Mouse (Mus musculus) forebrain, embryonic 12.5 days (tissue): ENCODE results near the gene Bcam. TPM values are rescaled to one million over a fixed set of nuclear protein-coding genes. Genes with fewer than 3 reads are reported as not detected.

Experiments used
- ATAC-seq: fragments of 200-750 bp; cut with Nextera tagmentation; 2 replicates; pipeline ENCODE4 v1.8.0; 2017; ENCODE audit warnings: moderate TSS enrichment; ENCODE audit not compliant: low FRiP score
- H3K27ac ChIP-seq: fragments of 300-500 bp; sonication (generic); 2 replicates; pipeline ENCODE4 v1.5.1; 2016; ENCODE audit warnings: mild to moderate bottlenecking
- H3K27me3 ChIP-seq: fragments of 300-500 bp; sonication (generic); 2 replicates; pipeline ENCODE4 v1.6.1; 2016; ENCODE audit warnings: mild to moderate bottlenecking
- H3K36me3 ChIP-seq: fragments of 300-500 bp; sonication (generic); replicated peaks from 2 replicates; pipeline ENCODE4 v1.6.1; 2016; ENCODE audit warnings: mild to moderate bottlenecking
- H3K4me1 ChIP-seq: fragments of 300-500 bp; sonication (generic); 2 replicates; pipeline ENCODE4 v1.6.1; 2016
- H3K4me2 ChIP-seq: fragments of 300-500 bp; sonication (generic); 2 replicates; pipeline ENCODE4 v1.6.1; 2016; ENCODE audit warnings: mild to moderate bottlenecking, moderate library complexity
- H3K4me3 ChIP-seq: fragments of 300-500 bp; sonication (generic); replicated peaks from 2 replicates; pipeline ENCODE4 v1.5.1; 2016; ENCODE audit warnings: mild to moderate bottlenecking
- H3K9ac ChIP-seq: fragments of 300-500 bp; sonication (generic); 2 replicates; pipeline ENCODE4 v1.6.1; 2016; ENCODE audit warnings: mild to moderate bottlenecking
- H3K9me3 ChIP-seq: fragments of 300-500 bp; sonication (generic); 2 replicates; pipeline ENCODE4 v1.6.1; 2016
- WGBS: fragments of 180-500 bp; shearing (Covaris S2); methylation state at CpG from one replicate; pipeline ENCODE4 v1.1.7; 2016; 5-methylcytosine and 5-hydroxymethylcytosine counted together
- polyA plus RNA-seq: library from polyadenylated mRNA; unstranded; fragments of >200 nt; fragmentation: Nextera tagmentation; extraction: Ambion mirVana; gene quantifications from 2 replicates; pipeline ENCODE4 v1.2.1, GENCODE M21; 2016

Gene Bcam
- polyA plus RNA-seq, 1 experiment from 2014 or later: 10.9 TPM

DNA sequence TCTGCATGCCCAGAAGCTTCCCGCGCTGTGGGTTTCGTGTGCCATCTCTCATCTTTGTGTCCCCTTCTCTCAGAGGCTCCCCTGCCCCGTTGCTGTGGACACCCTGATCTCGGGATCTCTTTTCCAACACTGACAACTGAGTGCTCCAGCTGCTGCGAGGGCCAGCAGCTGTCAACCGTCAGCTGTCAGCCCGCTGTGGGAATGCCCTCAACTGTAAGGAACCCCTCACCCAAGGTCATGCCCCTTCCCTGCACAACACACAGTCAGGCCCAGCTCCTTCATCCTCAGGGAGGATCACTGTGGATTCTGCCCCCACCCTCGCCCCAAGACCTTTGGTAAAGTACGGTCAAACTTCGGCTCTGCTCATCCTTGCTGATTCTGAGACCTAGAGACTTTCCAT, 8.5 kb downstream of the Bcam start:
- ATAC-seq: no peak
- H3K27ac ChIP-seq: no peak overlapping the region
- no peaks in the 10 kb centered on the region for H3K36me3 ChIP-seq
- no peak overlapping the region for H3K4me3 ChIP-seq
- no peak overlapping the region for H3K4me2 ChIP-seq
- no peaks in the 10 kb centered on the region for H3K27me3 ChIP-seq
- H3K9ac ChIP-seq: no peak overlapping the region
- WGBS: 90% methylated on average over 11 of the region's 11 CpGs
- H3K4me1 ChIP-seq: no peaks in the 10 kb centered on the region
- H3K9me3 ChIP-seq: no peaks in the 10 kb centered on the region

DNA sequence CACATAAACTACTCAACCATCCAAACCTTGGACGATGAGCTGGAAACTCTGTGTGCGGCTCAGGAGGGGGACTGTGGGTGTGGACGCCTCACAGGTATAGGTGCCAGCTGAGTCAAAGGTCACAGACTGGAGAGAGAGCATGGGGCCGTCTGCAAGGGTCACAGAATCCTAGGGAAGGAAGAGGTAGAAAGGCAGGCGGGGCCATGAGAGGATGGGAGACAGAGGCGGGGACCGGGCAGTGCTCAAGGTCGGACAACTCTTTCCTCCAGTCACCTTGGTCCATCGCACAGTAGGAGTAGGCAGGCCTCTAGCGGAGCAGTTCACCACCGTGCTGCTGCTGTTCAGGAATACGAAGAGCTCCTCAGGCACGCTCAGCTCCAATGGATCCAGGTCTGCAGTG, 10.8 kb downstream of the Bcam start:
- no peak for ATAC-seq
- no peak overlapping the region for H3K4me2 ChIP-seq
- no peaks in the 10 kb centered on the region for H3K4me1 ChIP-seq
- no peaks in the 10 kb centered on the region for H3K36me3 ChIP-seq
- H3K9ac ChIP-seq: no peak overlapping the region
- 91% methylated on average over 13 of the region's 13 CpGs for WGBS
- H3K4me3 ChIP-seq: no peak overlapping the region
- no peak overlapping the region for H3K27ac ChIP-seq
- H3K9me3 ChIP-seq: no peaks in the 10 kb centered on the region
- H3K27me3 ChIP-seq: no peaks in the 10 kb centered on the region

DNA sequence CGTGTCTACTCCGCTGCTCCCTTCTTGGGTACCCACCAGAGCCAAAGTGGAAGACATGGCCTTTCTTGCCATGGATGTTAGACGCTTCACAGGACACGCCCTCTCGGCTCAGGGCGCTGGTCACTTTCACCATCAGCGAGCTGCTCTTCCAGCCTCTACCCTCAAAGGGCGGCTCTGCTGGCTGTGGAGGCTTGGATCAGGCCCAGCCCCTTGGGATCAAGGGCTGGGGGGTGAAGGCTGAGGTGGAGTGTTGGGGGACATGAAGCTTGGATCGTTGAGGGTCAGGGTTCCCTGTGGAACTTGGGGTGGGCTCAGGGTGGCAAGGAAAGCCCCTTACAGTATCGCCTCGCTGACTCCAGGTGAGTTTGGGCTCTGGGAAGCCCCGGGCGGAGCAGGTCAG, 12.2 kb downstream of the Bcam start:
- no peak overlapping the region for H3K9ac ChIP-seq
- no peak overlapping the region for H3K27ac ChIP-seq
- ATAC-seq: no peak
- no peaks in the 10 kb centered on the region for H3K9me3 ChIP-seq
- H3K36me3 ChIP-seq: no peaks in the 10 kb centered on the region
- H3K4me2 ChIP-seq: no peak overlapping the region
- no peaks in the 10 kb centered on the region for H3K27me3 ChIP-seq
- no peak overlapping the region for H3K4me3 ChIP-seq
- no peaks in the 10 kb centered on the region for H3K4me1 ChIP-seq
- WGBS: 92% methylated on average over 13 of the region's 13 CpGs

DNA sequence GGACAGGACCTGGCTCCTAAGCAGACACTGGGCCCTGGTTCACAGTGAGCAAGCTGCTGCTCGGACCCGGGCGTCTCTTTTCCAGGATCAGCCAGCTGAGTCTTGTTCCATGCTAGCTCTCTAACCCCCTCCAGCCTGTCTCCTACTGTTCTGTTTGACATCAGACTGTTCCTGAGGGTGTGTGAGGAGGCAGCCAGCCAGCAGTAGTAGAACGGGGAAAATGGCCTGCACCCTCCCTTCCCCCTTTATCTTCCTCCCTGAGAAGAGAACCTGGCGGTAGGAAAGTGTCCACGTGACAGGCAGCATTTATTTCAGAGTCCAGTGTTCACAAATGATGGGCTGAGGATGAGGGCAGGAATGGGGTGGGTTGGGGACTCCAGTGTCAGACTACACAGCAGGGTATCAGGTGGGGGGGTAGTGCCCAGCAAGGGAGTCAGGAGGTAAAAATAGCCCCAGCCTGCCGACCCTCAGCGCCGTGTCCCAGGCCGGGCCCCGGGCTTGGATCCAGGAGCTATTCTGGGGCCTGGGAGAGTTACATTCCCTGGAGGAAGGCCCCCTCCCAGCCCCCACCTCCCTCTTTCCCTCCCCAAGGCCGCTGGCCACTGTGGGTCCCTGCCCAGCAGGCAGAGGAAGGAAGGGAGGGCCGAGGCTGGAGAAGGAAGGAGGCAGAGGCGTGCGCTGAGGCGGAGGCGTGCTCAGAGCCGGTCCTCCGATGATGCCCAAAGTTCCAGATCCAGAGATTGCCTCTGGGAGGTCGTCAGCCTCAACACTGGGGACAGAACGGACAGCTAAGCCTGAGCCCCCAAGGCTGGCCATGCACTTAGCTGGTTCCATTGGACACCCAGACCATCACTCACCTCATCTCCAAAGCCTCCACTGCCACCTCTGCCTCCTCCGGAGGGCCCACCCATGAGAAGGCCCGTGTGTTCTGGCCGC, 14.7 kb downstream of the Bcam start:
- Histone ChIP-seq H3K4me2 (no peak overlapping the region), H3K9me3 (no peaks in the 10 kb centered on the region), H3K4me3 (no peak overlapping the region), H3K4me1 (no peaks in the 10 kb centered on the region), H3K9ac (no peak overlapping the region), H3K27ac (no peak overlapping the region), H3K36me3 (no peaks in the 10 kb centered on the region), H3K27me3 (no peaks in the 10 kb centered on the region)
- no peak for ATAC-seq
- 83% methylated on average over 22 of the region's 24 CpGs for WGBS

DNA sequence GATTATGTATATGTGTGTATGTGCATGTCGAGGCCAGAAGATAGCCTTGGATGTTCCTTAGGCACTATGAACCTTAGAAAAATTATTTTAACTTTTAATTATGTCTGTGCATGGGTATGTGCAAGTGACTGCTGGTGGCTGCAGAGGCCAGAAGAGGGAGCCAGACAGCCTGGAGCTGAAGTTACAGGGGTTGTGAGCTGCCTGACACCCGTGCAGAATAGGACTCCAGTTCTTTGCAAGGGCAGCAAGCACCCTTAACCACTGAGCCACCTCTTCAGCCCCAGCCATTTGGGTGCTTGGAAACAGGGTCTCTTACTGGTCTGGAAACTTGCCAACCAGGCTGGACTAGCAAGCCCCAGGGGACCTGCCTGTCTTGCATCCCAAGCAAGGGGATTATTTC, 15.8 kb downstream of the Bcam start:
- Histone ChIP-seq H3K4me2 (no peak overlapping the region), H3K27me3 (no peaks in the 10 kb centered on the region), H3K27ac (no peak overlapping the region), H3K4me3 (no peak overlapping the region), H3K9ac (no peak overlapping the region), H3K9me3 (no peaks in the 10 kb centered on the region), H3K36me3 (no peaks in the 10 kb centered on the region), H3K4me1 (peaks cover 6% of the 10 kb centered on the region)
- ATAC-seq: no peak
- WGBS: 85% methylated on average over 2 of the region's 2 CpGs

DNA sequence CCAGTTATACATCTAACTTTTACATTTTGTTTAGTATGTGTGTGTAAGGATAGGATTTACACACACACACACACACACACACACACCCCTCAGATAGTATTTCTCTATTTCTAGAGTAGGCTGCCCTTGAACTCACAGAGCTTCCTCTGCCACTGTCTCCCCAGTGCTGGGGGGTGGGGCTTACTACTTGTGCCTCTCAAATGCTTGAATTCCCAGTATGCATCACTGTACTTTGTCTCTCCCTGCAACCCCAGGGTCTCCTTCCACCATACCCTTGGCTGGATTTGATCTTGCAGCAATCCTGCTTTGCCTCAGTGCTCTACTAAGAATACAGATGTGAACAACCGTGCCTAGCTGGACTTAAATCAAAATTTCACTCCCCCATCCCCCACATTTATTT, 16.8 kb downstream of the Bcam start:
- Histone ChIP-seq H3K4me3 (no peak overlapping the region), H3K9me3 (no peaks in the 10 kb centered on the region), H3K27me3 (no peaks in the 10 kb centered on the region), H3K4me2 (no peak overlapping the region), H3K36me3 (no peaks in the 10 kb centered on the region), H3K4me1 (peaks cover 6% of the 10 kb centered on the region), H3K9ac (no peak overlapping the region), H3K27ac (no peak overlapping the region)
- WGBS: 75% methylated on average over 1 of the region's 1 CpGs
- no peak for ATAC-seq

DNA sequence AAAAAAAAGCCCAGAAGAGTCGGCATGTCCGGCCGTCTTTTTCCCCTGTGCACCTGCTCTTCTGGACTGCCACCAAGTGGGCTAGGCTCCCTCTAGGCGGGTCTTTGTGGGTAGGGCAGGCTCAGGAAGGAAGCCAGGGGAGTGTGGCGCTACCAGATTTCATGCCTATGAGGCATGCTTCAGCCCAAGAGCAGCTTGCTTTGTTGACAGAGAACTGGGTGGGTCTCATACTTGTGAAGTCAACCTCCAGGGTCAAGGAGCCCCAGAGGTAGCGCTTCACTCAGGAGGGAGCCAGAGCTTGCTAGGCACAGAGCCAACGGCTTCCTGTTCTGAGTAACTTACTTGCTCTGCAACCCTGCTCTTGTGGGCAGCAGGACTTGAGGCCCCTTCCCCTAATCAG, 17.2 kb downstream of the Bcam start:
- H3K9me3 ChIP-seq: no peaks in the 10 kb centered on the region
- no peak overlapping the region for H3K9ac ChIP-seq
- WGBS: 80% methylated on average over 7 of the region's 7 CpGs
- no peak for ATAC-seq
- no peaks in the 10 kb centered on the region for H3K27me3 ChIP-seq
- no peak overlapping the region for H3K27ac ChIP-seq
- H3K4me3 ChIP-seq: no peak overlapping the region
- no peaks in the 10 kb centered on the region for H3K36me3 ChIP-seq
- H3K4me2 ChIP-seq: no peak overlapping the region
- H3K4me1 ChIP-seq: peaks cover 9% of the 10 kb centered on the region

DNA sequence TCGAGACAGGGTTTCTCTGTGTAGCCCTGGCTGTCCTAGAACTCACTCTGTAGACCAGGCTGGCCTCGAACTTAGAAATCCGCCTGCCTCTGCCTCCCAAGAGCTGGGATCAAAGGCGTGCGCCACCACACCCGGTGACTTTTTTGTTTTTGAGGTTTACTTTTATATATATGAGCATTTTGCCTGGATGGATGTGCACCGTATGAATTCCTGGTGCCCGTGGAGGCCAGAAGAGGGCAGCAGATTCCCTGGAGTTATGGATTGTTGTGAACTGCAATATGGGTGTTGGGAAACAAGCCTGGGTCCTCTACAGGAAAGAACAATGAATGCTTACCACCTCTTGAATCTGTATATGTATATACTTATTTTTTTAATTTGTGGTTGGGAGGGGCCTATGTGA, 18.2 kb downstream of the Bcam start:
- no peak overlapping the region for H3K4me3 ChIP-seq
- H3K4me2 ChIP-seq: no peak overlapping the region
- no peaks in the 10 kb centered on the region for H3K9me3 ChIP-seq
- H3K27ac ChIP-seq: no peak overlapping the region
- H3K36me3 ChIP-seq: no peaks in the 10 kb centered on the region
- H3K9ac ChIP-seq: no peak overlapping the region
- no peaks in the 10 kb centered on the region for H3K27me3 ChIP-seq
- peaks cover 18% of the 10 kb centered on the region for H3K4me1 ChIP-seq
- no peak for ATAC-seq
- 70% methylated on average over 8 of the region's 8 CpGs for WGBS

DNA sequence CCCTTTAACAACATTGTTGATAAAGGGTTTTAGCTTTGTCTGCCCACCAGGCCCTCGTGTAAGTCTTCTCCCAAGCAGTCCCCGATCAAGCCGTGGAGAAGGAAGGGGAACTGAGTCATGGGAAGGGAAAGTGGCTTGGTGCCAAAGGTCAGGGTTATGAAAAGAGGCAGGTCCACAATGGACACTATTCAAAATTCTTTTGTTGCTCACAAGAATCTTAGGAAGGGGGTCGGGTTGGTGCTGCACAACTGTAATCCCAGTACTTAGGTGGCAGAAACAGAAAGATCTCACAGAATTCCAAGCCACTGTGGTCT, 19.8 kb downstream of the Bcam start:
- no peak for ATAC-seq
- H3K9ac ChIP-seq: no peak overlapping the region
- H3K27me3 ChIP-seq: no peaks in the 10 kb centered on the region
- peaks cover 33% of the 10 kb centered on the region for H3K4me1 ChIP-seq
- no peaks in the 10 kb centered on the region for H3K9me3 ChIP-seq
- H3K36me3 ChIP-seq: no peaks in the 10 kb centered on the region
- WGBS: 48% methylated on average over 4 of the region's 4 CpGs
- no peak overlapping the region for H3K4me2 ChIP-seq
- no peak overlapping the region for H3K4me3 ChIP-seq
- no peak overlapping the region for H3K27ac ChIP-seq

DNA sequence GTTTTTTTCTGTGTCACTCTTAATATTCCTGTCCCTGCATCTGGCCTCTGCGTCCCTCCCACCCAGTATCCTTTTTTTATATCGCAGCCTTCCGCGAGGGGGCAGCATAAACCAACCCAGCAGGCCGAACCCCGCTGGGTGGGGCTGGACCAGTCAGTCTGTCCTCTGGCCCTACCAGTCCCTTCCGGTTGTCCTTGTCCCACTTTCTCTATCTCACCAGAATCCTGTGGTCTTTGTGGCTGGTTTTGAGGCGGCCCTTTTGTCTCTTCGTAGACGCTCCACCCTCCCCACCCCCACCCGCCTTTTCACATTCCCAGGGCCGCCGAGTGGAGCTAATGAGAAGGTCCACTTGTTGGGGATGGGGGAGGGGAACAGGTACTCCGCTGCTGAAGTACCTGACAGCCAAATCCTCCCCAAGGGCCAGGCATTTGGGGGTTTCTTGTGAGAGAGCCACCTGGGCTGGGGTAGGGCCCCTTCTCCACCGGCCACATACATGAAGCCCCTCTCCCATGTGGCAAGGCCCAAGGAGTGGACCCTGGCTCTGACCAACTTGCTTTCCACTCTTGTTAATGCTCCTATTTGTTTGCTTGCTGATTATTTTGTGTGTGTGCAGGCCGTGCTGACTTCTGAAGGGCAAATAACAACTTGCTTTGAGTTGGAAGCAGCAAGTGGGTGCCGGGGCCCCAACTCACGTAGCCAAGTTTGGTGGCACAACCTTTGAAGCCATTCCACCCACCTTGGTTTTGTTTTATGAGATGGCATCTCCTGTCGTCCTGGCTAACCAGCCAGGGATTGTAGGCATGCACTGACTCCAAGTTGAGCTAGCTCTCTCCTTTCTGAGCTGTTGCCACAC, 20.4 kb downstream of the Bcam start, which contains the start of gene Nectin2:
Gene Nectin2, minus strand, starts transcription at position 267 of the 853 bp plus-strand sequence.
- Histone ChIP-seq H3K9ac (peak within 1 kb of the TSS; percentile 80), H3K36me3 (no peaks in the 10 kb centered on the region), H3K27me3 (no peaks in the 10 kb centered on the region), H3K4me2 (peak within 1 kb of the TSS; percentile 89), H3K4me1 (peaks cover 33% of the 10 kb centered on the region), H3K9me3 (no peaks in the 10 kb centered on the region), H3K27ac (peak within 1 kb of the TSS; percentile 79), H3K4me3 (peak within 1 kb of the TSS; percentile 74)
- WGBS: 15% methylated on average over 19 of the region's 19 CpGs
- ATAC-seq: peak; percentile 60

DNA sequence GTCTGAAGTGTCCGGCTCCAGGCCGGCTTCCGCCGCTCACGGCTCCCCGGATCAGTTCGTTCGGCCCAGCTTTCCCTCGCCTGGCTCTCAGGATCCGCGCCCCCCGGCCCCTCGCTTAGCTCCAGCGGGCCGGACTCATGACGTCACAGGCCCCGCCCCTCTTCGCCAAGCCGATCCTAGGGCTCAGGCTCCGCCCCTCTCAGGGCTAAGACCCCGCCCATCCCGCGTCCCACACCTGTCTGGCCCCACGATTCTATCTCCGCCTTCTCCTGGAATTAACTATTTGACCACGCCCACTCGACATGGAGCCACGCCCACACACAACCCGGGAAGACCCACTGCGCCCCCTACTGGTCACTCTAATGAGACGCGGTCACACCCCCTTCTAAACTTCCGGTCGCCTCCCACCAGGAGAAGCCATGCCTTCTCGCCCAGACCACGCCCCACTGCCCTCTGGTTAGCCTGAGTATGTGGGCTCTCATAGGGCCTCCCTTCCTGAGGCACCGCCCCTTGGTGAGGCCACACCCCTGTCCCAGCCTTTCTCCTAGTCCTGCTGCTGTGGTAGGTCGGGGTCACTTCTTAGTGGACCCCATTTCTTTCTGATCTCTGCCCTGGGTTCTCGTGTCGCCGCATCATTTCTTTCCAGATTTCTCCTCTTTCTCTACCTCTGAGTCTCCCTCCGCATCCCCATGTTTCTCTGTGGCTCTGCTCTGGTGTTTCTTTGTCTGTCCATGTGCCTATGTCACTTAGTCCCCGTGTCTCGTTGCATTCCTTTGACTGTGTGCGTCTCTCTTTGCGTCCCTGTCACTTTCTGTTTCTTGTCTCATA, 21.2 kb downstream of the Bcam start:
- under 1% methylated on average over 46 of the region's 46 CpGs for WGBS
- Histone ChIP-seq H3K4me3 (peak overlapping the region; percentile 74), H3K27ac (peak overlapping the region; percentile 79), H3K27me3 (no peaks in the 10 kb centered on the region), H3K4me2 (peak overlapping the region; percentile 89), H3K36me3 (peaks cover under 1% of the 10 kb centered on the region; the same call in 1 of the 2 replicates), H3K9ac (peak overlapping the region; percentile 80), H3K9me3 (no peaks in the 10 kb centered on the region), H3K4me1 (peaks cover 36% of the 10 kb centered on the region)
- ATAC-seq: peak; percentile 93
